Mouse (Mus musculus): ENCODE results near the gene Insm1. TPM values are rescaled to one million over a fixed set of nuclear protein-coding genes. Genes with fewer than 3 reads are reported as not detected.

The Insm1 gene
- polyA plus RNA-seq, 1 experiment = not detected

DNA sequence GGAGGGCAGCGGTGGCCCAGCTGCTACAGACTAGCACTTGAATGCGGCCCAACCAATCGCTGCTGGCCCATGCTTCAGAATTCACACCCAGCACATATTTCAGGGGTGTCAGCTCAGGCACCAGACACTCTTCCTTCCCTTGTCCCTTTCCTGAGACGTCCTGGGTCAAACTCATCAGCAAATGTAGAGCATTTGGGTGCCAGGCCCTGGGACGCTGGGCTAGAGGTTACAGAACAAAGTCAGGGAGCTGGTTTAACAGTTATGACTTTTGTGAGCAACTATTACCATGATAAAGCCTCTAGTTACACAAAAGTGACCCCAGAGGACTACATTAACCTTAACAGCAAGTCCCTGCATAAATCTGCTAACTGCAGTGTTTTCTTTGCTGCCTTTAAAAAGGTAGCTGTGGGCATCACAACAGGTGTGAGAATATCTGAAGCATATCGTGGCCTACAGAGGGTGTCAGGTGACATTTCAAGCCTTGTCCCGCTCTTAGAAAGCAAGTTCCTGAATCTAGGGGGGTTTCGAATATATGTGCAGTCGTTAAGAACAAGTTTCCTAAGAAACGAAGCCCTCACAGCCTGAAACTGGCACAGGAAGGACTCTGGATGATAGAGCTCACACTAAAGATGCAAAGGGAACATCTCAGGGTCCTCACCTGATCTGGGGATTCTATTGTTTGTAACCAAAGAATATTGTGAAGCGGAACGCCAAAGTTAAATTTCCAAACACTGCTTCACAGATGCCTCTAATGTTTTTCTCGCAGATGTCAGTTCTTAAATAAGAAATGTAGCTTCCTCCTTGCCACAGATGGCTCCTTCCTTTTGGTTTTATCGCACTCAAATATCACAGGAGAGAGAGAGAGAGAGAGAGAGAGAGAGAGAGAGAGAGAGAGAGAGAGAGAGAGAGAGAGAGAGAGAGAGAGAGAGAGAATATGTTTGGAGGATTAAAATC, 5.3 kb upstream of the Insm1 start:
- Histone ChIP-seq H3K4me3 (ENCODE audit: insufficient read depth, low read length) (no peak overlapping the region), H3K27ac (ENCODE audit: insufficient read depth, low read depth, low read length) (no peak overlapping the region), H3K4me1 (ENCODE audit: control insufficient read depth, insufficient read depth, low read length) (no peaks in the 10 kb centered on the region)
- no peak for TF ChIP-seq POLR2A (IDR thresholded peaks at IDR 0.05; ENCODE audit: borderline replicate concordance, low read depth, low read length)
- TF ChIP-seq CTCF (IDR thresholded peaks at IDR 0.05; ENCODE audit: low read depth, low read length) = no peak

DNA sequence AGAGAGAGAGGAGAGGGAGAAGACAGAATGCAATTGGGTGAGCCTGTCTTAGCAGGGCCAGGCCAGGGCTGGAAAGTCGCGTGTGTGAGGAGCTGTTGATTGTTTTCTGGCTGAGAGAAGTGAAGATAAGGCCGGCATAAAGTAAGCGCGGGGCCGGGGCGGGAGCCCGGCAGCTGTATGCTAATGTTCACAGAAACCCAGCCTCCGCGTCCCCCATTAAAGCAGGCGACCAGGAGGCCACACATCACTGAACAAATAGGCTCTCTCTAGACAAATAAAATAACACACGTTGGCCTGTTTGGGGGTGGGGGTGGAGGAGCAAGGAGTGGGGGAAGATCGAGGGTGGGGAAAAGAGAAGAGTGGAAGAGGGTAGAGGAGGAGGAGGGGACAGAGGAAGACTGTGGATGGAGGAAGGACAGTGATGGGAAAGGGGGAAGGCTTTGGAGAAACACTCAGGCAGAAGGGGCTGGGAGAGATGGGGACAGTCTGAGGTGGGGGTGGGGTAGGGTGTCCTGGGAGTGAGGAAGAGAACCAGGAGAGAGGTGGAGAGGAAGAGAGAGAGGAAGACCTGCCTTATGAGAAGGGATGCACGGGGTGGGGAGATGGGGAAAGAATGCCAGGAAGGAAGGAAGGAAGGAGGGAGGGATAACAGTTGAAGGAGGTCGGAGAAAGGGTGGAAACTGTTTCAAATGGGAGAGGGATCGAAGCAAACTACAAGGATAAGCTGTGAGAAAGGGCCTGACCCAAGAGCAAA, 4.3 kb upstream of the Insm1 start:
- no peaks in the 10 kb centered on the region for H3K4me1 ChIP-seq (ENCODE audit: control insufficient read depth, insufficient read depth, low read length)
- no peak for TF ChIP-seq POLR2A (IDR thresholded peaks at IDR 0.05; ENCODE audit: borderline replicate concordance, low read depth, low read length)
- TF ChIP-seq CTCF (IDR thresholded peaks at IDR 0.05; ENCODE audit: low read depth, low read length) = no peak
- H3K27ac ChIP-seq (ENCODE audit: insufficient read depth, low read depth, low read length) = no peak overlapping the region
- H3K4me3 ChIP-seq (ENCODE audit: insufficient read depth, low read length) = no peak overlapping the region

GRCm38 (mm10) chr2:146218161-146218691, 3.5 kb upstream of the Insm1 start:
- Histone ChIP-seq H3K4me3 (ENCODE audit: insufficient read depth, low read length) (no peak overlapping the region), H3K4me1 (ENCODE audit: control insufficient read depth, insufficient read depth, low read length) (no peaks in the 10 kb centered on the region), H3K27ac (ENCODE audit: insufficient read depth, low read depth, low read length) (no peak overlapping the region)
- TF ChIP-seq CTCF (IDR thresholded peaks at IDR 0.05; ENCODE audit: low read depth, low read length) = no peak

- Histone ChIP-seq H3K4me1 (ENCODE audit: control insufficient read depth, insufficient read depth, low read length) (no peaks in the 10 kb centered on the region), H3K27ac (ENCODE audit: insufficient read depth, low read depth, low read length) (no peak overlapping the region), H3K4me3 (ENCODE audit: insufficient read depth, low read length) (no peak overlapping the region)
- no peak for TF ChIP-seq POLR2A (IDR thresholded peaks at IDR 0.05; ENCODE audit: borderline replicate concordance, low read depth, low read length)
- TF ChIP-seq CTCF (IDR thresholded peaks at IDR 0.05; ENCODE audit: low read depth, low read length) = no peak
Observed at GRCm38 (mm10) chr2:146218881-146219535, 2.7 kb upstream of the Insm1 start.

- no peak overlapping the region for H3K27ac ChIP-seq (ENCODE audit: insufficient read depth, low read depth, low read length)
- TF ChIP-seq CTCF (IDR thresholded peaks at IDR 0.05; ENCODE audit: low read depth, low read length) (no peak), POLR2A (IDR thresholded peaks at IDR 0.05; ENCODE audit: borderline replicate concordance, low read depth, low read length) (no peak)
- H3K4me1 ChIP-seq (ENCODE audit: control insufficient read depth, insufficient read depth, low read length) = no peaks in the 10 kb centered on the region
- no peak overlapping the region for H3K4me3 ChIP-seq (ENCODE audit: insufficient read depth, low read length)
Observed at GRCm38 (mm10) chr2:146219791-146220190, 1.9 kb upstream of the Insm1 start.

GRCm38 (mm10) chr2:146220591-146221075, 1.1 kb upstream of the Insm1 start:
- Histone ChIP-seq H3K4me1 (ENCODE audit: control insufficient read depth, insufficient read depth, low read length) (no peaks in the 10 kb centered on the region), H3K27ac (ENCODE audit: insufficient read depth, low read depth, low read length) (no peak overlapping the region), H3K4me3 (ENCODE audit: insufficient read depth, low read length) (no peak overlapping the region)
- TF ChIP-seq POLR2A (IDR thresholded peaks at IDR 0.05; ENCODE audit: borderline replicate concordance, low read depth, low read length) = no peak
- no peak for TF ChIP-seq CTCF (IDR thresholded peaks at IDR 0.05; ENCODE audit: low read depth, low read length)

DNA sequence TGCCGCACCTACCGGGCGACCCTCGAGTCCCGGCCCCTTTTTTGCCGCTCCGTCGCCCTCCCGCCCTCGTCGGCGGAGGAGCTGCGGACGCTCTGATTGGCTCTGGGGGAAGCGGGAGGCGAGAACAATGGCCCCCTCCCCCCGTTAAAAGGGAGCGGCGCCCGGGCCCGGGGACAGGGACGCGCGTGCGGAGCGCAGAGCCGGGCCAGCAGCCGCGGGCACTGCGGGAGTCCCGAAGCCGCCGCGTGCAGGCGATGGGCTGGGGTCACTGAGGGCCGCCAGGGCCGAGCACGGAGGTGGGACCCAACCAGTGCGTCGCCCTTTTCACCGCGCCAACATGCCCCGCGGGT, 183 bp downstream of the Insm1 start:
- no peak overlapping the region for H3K27ac ChIP-seq (ENCODE audit: insufficient read depth, low read depth, low read length)
- H3K4me3 ChIP-seq (ENCODE audit: insufficient read depth, low read length) = peak overlapping the region; percentile 52
- no peak for TF ChIP-seq POLR2A (IDR thresholded peaks at IDR 0.05; ENCODE audit: borderline replicate concordance, low read depth, low read length)
- no peak for TF ChIP-seq CTCF (IDR thresholded peaks at IDR 0.05; ENCODE audit: low read depth, low read length)
- H3K4me1 ChIP-seq (ENCODE audit: control insufficient read depth, insufficient read depth, low read length) = no peaks in the 10 kb centered on the region

GRCm38 (mm10) chr2:146222279-146223175, 806 bp downstream of the Insm1 start:
- Histone ChIP-seq H3K4me1 (ENCODE audit: control insufficient read depth, insufficient read depth, low read length) (no peaks in the 10 kb centered on the region), H3K27ac (ENCODE audit: insufficient read depth, low read depth, low read length) (no peak overlapping the region), H3K4me3 (ENCODE audit: insufficient read depth, low read length) (peak overlapping the region; percentile 52)
- no peak for TF ChIP-seq POLR2A (IDR thresholded peaks at IDR 0.05; ENCODE audit: borderline replicate concordance, low read depth, low read length)
- no peak for TF ChIP-seq CTCF (IDR thresholded peaks at IDR 0.05; ENCODE audit: low read depth, low read length)

Data from bone marrow macrophage, adult 2 months (primary cell).